Mouse (Mus musculus) testis, adult 2 months (tissue): ENCODE results near the gene Crtc3.

Source experiments
- CTCF ChIP-seq: fragments of 200-500 bp; IDR thresholded peaks from 2 replicates; pipeline ENCODE4 v1.5.1; 2012; ENCODE audit warnings: low read depth, mild to moderate bottlenecking, inconsistent platforms, low read length, moderate library complexity; ENCODE audit not compliant: control insufficient read depth, insufficient read depth, insufficient replicate concordance
- POLR2A ChIP-seq: fragments of 200-500 bp; IDR thresholded peaks from 2 replicates; pipeline ENCODE4 v1.6.1; 2012; ENCODE audit warnings: low read depth, mild to moderate bottlenecking, inconsistent platforms, low read length, moderate library complexity; ENCODE audit not compliant: control insufficient read depth

GRCm38 (mm10) chr7:80606435-80606834 is 82.2 kb downstream of the Crtc3 start:
- no peak for TF ChIP-seq POLR2A
- TF ChIP-seq CTCF, result no peak
